Mouse (Mus musculus): ENCODE measurements around the gene Tmem121.
"Not testable (repeated sequence)": the region's sequence is repeated elsewhere in the genome, so short reads cannot be mapped to it uniquely, and the experiment has no call there.

Tmem121 gene

DNA sequence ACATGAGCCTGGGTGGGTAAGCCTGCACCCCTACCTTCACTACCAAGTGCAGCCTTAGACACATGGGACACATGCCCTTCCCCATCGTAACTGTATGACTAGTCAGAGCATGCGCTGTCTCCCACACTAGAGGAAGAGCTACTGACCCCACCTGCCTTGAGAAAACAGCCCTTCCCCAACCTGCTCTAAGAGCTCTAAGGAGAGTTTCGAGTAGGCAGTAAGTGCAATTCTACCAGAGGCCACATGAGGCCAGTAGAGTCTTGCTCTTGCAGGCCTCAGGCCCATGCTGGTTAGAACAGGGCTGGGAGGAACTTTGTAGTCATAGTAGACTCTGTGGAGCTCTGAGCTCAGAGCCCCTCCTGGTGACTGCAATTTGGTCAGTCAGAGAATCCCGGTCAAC, 34.7 kb downstream of the Tmem121 start:
- peak; percentile 76 for DNase-seq (ENCODE audit: low read depth, low spot score)

DNA sequence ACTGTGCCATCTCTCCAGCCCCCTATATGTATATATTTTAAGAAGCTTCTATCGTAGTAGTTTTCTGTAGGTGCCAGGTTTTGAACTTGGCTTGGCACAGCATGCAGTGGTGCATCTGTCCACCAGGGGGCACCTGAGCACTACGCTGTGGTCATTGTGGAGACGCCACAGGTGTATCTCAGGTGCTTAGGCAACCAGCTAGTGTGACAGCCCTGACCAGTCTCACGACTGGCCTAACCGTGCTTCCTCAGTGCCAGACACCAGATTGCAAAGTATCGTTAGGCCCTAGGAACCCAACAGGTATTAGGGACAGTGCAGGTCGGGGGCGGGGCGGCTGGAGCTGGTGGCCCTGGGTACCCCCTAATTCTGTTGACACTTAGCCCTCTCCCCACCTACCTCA, 35.6 kb downstream of the Tmem121 start:
- no peak for DNase-seq (ENCODE audit: low read depth, low spot score)

DNA sequence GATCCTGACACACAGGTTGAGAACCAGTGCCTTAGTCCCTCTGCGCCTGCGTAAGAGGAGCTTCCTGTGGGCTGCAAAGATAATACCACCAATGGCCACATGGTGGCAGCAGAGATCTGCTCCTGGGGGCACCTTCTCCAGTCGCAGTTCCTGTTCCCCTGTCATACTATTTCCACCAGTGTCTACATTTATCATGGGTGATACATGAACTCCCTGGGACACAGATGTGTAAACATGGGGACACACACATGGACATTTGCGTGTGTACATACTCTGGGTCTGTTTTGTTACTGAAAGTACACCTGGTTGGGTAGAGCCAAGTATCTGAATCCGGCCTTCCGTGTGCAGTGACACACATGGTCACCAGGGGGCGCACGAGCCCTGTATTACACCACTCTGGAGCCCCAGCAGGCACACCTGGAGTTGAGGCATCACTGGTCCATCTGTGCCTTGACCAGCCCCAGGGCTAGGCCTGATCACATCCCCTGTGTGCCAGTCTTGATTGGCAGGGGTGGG, 36.4 kb downstream of the Tmem121 start:
- DNase-seq (ENCODE audit: low read depth, low spot score) = peak; percentile 93

DNA sequence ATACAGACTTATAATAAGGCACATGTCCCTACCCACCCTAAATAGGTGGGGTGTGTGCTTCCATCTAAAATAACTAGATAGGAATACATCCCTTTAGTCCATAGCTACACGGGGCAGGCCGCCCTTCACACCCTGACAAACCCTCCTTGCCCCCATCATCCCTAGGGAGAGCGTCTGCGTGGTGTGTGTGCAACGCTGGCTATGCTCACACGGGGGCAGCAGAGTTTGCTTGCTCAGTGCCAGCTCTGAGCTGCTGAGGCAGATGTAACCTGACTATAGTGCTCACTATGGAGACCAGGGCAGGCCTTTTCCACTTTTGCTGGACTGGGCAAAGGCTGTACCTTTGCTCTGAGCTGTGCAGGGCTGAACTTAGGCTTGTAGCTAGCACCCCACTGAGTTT, 37.0 kb downstream of the Tmem121 start:
- DNase-seq (ENCODE audit: low read depth, low spot score) = peak; percentile 71

DNA sequence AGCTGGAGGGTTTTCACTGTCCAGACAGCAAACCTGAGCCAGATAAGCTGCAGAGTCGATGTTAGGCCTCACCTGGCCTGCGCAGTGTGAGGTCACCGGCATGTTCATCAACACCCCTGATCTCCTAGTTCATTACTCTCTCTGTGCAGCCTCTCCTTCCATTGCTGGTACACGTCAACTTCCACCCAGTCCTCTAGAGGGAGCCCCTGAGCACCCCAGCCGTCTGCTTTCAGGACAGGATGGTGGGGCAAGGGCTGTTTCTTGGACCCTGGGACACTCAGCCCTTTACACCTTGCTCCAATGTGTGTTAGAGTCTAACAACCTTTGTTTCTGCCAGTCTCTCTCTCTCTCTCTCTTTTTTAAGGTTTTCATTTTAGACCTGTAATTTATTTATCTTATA, 38.5 kb downstream of the Tmem121 start:
- DNase-seq (ENCODE audit: low read depth, low spot score) = no peak

DNA sequence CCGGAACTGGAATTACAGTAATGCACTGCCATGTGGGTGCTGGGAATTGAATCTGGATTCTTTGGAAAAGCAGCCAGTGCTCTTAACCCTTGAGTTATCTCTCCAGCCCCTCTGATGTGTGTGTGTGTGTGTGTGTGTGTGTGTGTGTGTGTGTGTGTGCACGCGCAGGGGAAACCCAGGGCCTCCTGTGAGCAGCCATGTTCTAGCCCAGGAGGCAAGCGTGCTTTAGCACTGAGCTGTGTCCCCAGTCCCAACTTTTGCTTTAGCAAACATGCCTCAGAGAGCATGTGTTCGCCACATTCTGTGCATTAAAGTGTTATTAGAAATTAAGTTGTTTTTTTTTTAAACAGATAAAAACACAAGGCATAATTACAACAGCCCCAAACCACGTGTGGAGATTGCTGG, 39.0 kb downstream of the Tmem121 start:
- no peak for DNase-seq (ENCODE audit: low read depth, low spot score)

DNA sequence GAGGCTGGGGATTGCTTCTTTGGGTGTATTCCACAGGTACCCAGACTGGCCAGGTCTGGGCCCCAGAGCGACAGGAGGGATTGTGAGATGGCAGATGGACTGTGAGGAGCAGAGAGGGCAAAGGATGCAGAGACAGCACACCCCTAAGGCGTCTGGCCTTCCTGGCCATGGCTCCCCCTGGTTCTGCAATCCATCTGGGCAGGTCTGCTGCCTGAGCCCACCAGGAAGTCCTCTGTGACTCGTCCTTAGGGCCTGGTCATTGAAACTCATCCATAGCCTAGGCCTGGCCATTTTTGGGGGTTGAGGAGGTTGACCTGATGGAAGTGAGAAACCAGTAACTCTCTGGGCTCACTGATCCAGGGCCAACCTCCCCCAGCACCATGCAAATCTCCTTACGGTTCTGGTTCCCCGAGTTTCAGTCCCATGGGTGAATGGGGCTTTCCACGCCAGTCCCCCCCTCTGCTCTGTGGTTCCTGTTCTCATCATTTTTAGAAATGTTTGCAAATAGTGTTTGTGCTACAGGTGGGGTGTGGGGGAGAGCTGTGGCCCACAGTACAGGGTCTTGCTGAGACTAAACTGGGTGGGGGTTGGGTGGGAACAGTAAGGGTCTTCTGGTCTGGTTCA, 42.4 kb downstream of the Tmem121 start:
- no peak for DNase-seq (ENCODE audit: low read depth, low spot score)

DNA sequence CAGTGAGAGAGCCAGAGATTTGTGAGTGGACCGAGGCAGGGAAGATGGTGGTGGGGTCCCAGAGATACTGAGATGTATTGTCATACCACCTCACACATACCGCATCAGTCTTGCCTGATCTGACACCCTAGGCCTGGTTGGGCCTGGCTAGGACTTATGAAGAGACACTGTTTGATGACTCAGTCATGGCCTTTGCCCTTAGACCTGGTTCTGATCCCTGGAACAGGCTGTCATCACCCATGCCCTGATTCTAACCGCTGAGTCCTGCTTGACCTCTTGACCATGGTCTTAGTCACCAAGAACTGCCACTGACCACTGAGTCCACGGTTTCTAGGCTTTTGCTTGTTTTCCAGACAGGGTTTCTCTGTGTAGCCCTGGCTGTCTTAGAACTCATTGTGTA, 45.0 kb downstream of the Tmem121 start:
- DNase-seq (ENCODE audit: low read depth, low spot score) = no peak

DNA sequence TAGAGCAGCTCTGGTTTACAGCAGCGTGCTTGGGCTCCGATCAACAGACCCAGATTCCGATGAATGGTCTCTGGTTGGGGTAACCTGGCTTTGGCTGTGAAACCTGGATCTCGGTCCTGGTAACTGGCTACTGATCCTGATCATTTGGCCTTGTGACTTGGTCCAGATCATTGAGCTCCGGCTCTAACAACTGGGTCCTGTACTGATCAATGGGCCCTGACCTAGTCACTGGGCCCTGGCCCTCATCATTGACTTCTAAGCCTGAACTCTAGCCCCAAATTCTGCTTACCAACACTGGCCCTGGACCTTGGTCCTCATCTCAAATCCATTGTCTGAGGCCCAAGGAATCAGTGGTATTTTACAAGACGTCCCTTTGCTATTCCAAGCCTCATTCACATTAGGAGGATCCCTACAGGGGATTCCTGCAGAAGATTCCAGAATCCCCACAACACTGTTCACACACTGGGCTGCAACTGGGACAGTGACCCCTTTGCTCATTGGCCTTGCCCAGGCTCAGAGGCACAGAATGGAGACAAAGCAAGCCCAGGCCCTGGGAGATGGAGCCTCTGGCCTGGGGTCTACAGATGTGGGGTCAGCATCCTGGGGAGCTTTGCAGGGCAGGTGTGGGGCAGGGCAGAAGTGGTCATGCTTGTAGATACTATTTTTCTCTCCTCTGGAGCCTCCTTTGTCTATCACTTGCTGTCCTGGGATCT, 46.0 kb downstream of the Tmem121 start:
- not testable (repeated sequence) for DNase-seq (ENCODE audit: low read depth, low spot score)

DNA sequence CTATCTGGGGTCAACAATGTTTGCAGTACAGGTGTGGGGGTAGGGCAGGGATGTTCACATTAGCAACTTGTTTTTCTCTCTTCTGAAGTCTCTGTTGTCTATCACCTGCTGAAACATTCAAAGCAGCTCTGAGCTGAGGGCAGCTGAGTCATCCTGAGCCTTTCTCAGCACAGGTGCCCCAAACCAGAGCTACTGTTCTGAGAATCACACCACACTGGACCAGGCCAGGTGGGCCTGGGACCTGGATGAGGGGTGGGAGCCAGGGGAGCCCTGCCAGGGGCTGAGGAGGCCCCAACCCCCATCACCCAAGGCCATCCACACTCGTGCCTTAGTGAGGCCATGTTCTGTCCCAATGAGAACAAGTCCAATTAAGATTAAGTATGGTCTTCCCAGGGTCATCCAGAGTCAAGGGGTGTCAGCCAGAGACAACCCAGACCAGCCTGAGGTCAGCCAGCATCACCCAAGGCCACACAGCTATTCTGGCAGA, 46.6 kb downstream of the Tmem121 start:
- DNase-seq (ENCODE audit: low read depth, low spot score) = not testable (repeated sequence)
